Mouse (Mus musculus) liver, adult 2 months (tissue): Measurements from ENCODE around the gene Spata31d1d.

Experiments
- CTCF ChIP-seq: fragments of 200-500 bp; IDR thresholded peaks from 2 replicates; pipeline ENCODE4 v1.5.1; 2011; ENCODE audit warnings: low read depth, low read length, control low read depth
- POLR2A ChIP-seq: fragments of 200-500 bp; IDR thresholded peaks from 2 replicates; pipeline ENCODE4 v1.6.1; 2011; ENCODE audit warnings: low read length, control low read depth; ENCODE audit not compliant: insufficient read depth; ENCODE audit errors: extremely low read depth

DNA sequence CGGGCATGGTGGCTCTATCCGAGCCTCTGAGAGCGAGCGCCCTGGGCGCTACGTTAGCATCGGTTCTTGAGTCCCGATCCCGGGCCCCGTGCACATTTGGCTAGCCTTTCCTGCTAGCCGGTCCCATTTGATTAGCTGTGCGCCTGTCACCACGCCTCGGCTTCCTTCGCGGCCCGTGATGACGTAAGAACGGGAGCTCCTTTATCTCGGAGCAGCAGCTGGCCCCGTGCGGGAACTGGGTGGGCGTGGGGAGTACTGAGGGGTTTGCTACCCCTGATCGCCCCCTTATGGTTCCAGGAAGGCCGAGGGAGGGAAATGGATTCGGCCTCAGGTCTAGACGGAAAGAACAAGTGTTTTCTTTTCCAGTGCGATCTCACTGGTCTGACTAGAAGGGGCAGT lies 38.6 kb upstream of the Spata31d1d start:
- TF ChIP-seq CTCF (no peak), POLR2A (no peak)
